Mouse (Mus musculus): ENCODE results near the gene Cdr1.

Gene Cdr1

GRCm38 (mm10) chrX:61185458-61185857 lies at the start of gene Cdr1:
Gene Cdr1 (minus strand): TSS chrX:61185558.
- no peak for DNase-seq (ENCODE audit: low spot score)

DNA sequence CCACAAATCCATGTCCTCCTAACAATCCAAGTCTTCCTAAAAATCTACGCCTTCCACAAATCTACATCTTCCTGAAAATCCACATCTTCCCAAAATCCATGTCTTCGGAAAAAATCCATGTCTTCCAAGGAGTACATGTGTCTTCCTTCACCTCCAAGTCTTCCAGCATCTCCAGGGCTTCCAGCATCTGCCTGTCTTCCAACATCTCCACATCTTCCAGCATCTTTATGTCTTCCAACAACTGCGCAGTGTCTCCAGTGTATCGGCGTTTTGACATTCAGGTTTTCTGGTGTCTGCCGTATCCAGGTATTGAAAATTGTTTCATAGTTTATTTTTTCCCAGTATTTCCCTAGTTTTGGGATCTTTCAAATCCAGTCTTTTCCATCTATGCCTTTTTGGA lies 511 bp upstream of the Cdr1 start:
- no peak for DNase-seq (ENCODE audit: low spot score)

DNA sequence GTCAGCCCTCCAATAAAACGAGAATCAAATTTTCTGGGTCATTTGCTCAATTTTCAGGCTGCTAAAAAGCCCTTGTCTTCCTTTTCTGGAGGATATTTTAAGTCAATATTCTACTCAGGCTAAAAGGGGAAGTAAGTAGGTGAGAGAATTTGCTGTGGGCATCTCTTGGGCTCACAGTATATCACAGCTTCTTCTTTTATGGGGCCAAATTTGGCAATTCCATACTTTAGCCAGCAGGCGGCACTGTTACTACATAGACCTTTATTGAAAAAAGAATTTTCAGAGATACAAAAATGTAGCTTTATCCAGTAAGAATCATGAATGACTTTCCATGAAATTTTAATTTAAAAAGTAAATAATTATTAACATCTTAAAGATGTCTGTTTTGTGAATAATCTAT lies 18.8 kb downstream of the Cdr1 start:
- no peak for DNase-seq (ENCODE audit: low spot score)

GRCm38 (mm10) chrX:61161249-61161648 lies 24.1 kb downstream of the Cdr1 start:
- DNase-seq (ENCODE audit: low spot score): no peak

DNA sequence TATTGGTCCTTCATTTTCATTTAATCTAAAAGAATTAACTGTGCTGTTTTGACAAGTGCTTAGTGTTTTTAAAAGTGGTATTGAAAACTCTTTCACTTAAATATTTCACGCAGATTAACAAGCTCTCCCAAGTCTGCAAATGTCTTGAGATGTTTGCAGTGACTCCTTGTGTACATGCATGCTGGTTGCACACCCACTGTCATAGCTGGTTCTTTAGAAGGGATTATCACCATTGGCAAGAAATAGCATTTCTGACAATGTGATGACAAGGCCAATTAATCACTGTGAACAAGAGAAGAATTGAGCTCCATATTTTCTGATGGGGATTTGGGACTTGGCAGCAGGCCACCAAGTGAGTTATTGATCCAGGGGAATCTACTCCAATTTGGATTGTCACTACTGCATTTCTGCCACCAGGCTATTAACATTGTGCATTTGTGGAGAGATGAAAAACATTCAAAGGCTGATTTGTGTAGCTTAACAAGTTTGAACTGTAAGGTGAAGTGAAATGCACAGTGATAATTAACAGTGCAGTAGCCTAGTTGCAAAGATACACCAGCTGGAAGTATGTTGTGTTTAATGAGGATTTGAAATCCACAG lies 30.6 kb downstream of the Cdr1 start:
- DNase-seq (ENCODE audit: low spot score): no peak

DNA sequence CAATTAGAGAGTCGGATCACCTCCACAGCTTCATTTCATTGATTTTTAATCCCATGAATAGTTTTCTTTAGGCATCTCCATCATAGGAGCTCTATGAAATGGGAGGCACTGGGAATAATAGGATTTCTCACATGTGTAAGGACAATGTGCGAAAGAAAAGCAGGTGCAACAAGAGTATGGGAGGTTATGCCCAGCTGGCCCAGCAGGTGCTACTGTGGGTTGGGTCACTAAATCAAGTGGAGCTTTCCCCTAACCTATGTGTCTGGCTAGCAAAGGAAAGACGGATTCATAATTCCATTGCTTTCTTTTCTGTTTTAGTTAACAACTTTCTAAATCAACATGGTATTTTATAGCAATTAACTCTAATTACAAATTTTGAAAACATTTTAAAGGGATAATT lies 31.1 kb downstream of the Cdr1 start:
- DNase-seq (ENCODE audit: low spot score): no peak

GRCm38 (mm10) chrX:61146569-61146968 lies 38.8 kb downstream of the Cdr1 start:
- no peak for DNase-seq (ENCODE audit: low spot score)

- no peak for DNase-seq (ENCODE audit: low spot score)
These were observed 39.9 kb downstream of the Cdr1 start for GRCm38 (mm10) chrX:61145416-61145815.

DNA sequence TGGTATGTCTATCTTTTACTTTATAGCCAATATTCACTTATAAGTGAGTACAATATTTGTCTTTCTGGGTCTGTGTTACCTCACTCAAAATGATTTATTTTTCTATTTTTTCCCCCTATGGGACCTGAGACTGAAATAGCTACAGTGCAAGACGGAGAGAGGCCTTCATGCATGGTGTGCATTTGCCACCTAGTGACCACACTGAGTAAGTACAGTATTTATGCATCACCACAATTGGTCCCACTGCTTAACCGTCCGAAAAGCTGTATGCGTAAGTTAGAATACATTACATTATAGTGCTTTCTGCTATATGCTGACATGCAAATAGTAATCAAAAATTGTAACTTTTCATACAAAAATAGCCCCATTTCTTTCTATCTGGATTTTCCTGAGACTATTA lies 50.8 kb downstream of the Cdr1 start:
- no peak for DNase-seq (ENCODE audit: low spot score)

Data from testis, postnatal 14 days (tissue).